Mouse (Mus musculus) neural tube, embryonic 14.5 days (tissue): ENCODE data around the gene Ckap5. TPM values are rescaled to one million over a fixed set of nuclear protein-coding genes. Genes with fewer than 3 reads are reported as not detected.

Experiments used
- ATAC-seq: fragments of 200-750 bp; cut with Nextera tagmentation; 2 replicates; pipeline ENCODE4 v1.8.0; 2017; ENCODE audit warnings: low read depth, mild to moderate bottlenecking, moderate TSS enrichment, moderate library complexity
- H3K27ac ChIP-seq: fragments of 300-500 bp; sonication (generic); 2 replicates; pipeline ENCODE4 v1.5.1; 2014; ENCODE audit warnings: low read depth, mild to moderate bottlenecking, control low read depth, low read length, moderate library complexity, mixed read lengths
- H3K27me3 ChIP-seq: fragments of 300-500 bp; sonication (generic); 2 replicates; pipeline ENCODE4 v1.6.1; 2014; ENCODE audit warnings: low read length; ENCODE audit not compliant: control insufficient read depth, insufficient read depth
- H3K36me3 ChIP-seq: fragments of 300-500 bp; sonication (generic); 2 replicates; pipeline ENCODE4 v1.6.1; 2014; ENCODE audit warnings: low read length, mixed read lengths; ENCODE audit not compliant: control insufficient read depth, insufficient read depth
- H3K4me1 ChIP-seq: fragments of 300-500 bp; sonication (generic); 2 replicates; pipeline ENCODE4 v1.6.1; 2014; ENCODE audit warnings: low read length; ENCODE audit not compliant: control insufficient read depth, insufficient read depth
- H3K4me2 ChIP-seq: fragments of 300-500 bp; sonication (generic); 2 replicates; pipeline ENCODE4 v1.6.1; 2014; ENCODE audit warnings: mild to moderate bottlenecking, low read depth, low read length, control low read depth
- H3K4me3 ChIP-seq: fragments of 300-500 bp; sonication (generic); 2 replicates; pipeline ENCODE4 v1.5.1; 2014; ENCODE audit warnings: low read depth, low read length, control low read depth, mixed read lengths
- H3K9ac ChIP-seq: fragments of 300-500 bp; sonication (generic); replicated peaks from 2 replicates; pipeline ENCODE4 v1.6.1; 2014; ENCODE audit warnings: low read depth, mild to moderate bottlenecking, control low read depth, low read length, mixed read lengths
- H3K9me3 ChIP-seq: fragments of 300-500 bp; sonication (generic); 2 replicates; pipeline ENCODE4 v1.6.1; 2016; ENCODE audit warnings: low read length; ENCODE audit not compliant: control insufficient read depth
- WGBS: fragments of 180-500 bp; shearing (Covaris S2); extraction: QIAGEN DNeasy Blood & Tissue Kit; methylation state at CpG from one replicate; pipeline ENCODE4 v1.1.7; 2014; 5-methylcytosine and 5-hydroxymethylcytosine counted together
- polyA plus RNA-seq: library from polyadenylated mRNA; unstranded; fragments of >200 nt; fragmentation: Nextera tagmentation; extraction: Ambion mirVana; gene quantifications from 2 replicates; pipeline ENCODE4 v1.2.1, GENCODE M21; 2014

The Ckap5 gene
- polyA plus RNA-seq, 1 experiment from 2014 or later: 123 TPM

DNA sequence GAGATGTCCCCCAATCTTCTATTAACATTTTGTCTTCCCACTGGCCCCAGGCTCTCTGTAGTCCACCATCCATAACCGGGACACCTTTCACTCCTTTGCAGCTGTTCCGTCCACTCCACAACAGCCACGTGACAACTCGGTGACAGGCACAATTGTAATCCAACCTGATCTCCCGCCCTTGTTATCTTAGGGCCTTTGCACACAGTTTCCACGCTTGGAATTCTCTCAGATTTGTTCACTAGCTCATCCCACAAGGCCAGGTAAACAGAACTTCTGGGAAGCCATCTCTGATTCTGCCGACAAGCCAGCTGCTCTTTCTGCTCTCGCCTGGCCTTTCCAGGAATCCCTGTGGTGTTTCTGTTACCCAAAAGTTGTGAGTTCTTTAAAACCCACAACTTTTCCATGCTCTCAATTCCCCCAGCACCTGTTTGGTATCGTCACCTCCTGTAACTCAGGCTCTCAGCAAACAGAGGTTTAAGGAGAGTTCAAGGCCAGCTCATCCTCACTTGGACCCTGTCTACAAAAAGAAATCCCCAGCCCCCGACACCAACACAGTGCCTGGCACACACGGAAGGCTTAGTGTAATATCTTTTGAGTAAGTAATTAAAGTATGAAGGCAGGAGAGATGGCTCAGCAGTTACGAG, 106.9 kb downstream of the Ckap5 start:
- Histone ChIP-seq H3K36me3 (no peaks in the 10 kb centered on the region), H3K4me3 (no peak overlapping the region), H3K9me3 (no peaks in the 10 kb centered on the region), H3K4me2 (no peak overlapping the region), H3K4me1 (no peaks in the 10 kb centered on the region), H3K9ac (no peak overlapping the region), H3K27me3 (no peaks in the 10 kb centered on the region), H3K27ac (no peak overlapping the region)
- no peak for ATAC-seq
- 88% methylated on average over 12 of the region's 12 CpGs for WGBS

DNA sequence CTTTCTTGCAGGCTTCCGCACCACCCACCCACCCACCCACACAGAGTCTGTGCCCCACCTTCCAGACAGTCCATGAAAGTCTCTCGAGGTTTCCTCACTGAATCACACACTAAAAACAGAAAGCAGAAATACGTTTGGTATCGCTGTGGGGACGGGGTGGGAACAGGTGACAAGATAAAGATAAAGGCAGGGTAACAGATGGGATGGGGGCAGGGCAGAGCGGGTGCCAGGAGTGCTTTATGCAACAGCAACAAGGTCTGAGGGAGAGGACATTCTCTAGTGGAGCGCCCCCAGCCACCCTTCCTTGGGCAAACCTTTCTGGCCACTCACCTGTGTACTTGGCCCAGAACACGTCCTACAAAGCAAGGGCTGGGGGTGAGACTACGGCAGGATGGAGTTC, 108.3 kb downstream of the Ckap5 start:
- Histone ChIP-seq H3K9ac (no peak overlapping the region), H3K4me3 (no peak overlapping the region), H3K36me3 (no peaks in the 10 kb centered on the region), H3K27ac (no peak overlapping the region), H3K4me1 (no peaks in the 10 kb centered on the region), H3K9me3 (no peaks in the 10 kb centered on the region), H3K27me3 (no peaks in the 10 kb centered on the region), H3K4me2 (no peak overlapping the region)
- WGBS: 84% methylated on average over 9 of the region's 9 CpGs
- no peak for ATAC-seq

DNA sequence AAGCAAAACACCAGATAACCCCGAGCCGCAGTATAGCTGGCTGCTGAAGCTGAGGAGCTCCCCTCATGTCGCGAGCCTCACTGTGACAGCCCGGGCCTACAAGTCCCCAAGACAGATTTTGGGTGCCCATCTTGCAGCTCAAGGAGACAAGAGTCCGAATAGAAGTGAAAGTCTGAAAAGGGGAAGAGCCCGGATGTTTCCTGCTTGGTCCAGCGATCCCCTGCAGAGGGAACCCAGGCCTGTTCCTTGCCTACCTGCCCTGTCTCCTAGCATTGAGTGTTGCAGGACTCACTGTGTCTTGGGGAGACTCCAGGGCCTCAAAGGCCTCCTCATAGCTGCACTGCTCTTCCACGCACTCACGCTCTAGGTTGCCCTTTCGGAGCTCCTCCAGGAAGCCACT, 108.9 kb downstream of the Ckap5 start:
- H3K36me3 ChIP-seq: no peaks in the 10 kb centered on the region
- H3K4me2 ChIP-seq: no peak overlapping the region
- no peak overlapping the region for H3K4me3 ChIP-seq
- no peaks in the 10 kb centered on the region for H3K4me1 ChIP-seq
- no peak overlapping the region for H3K27ac ChIP-seq
- no peak overlapping the region for H3K9ac ChIP-seq
- H3K9me3 ChIP-seq: no peaks in the 10 kb centered on the region
- WGBS: 91% methylated on average over 11 of the region's 11 CpGs
- no peak for ATAC-seq
- no peaks in the 10 kb centered on the region for H3K27me3 ChIP-seq

DNA sequence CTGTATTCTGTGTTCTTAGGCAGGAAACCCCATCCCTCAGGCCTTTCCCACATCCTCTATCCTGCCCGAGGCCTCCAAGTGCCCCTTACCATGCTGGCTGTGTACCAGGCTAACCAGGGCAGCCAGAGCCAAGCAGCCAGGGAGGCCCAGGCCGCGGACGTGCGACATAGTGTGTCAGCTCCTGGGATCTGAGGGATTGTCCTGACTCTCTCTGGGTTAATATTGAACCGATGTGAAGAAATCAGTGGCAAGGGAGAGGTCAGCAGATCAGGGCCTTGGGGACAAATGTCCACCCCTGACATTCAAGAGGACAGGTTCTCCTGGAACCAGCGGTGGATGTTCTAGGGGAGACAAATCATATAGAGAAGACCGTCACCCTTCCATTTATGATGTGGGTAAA, 109.7 kb downstream of the Ckap5 start, which contains the start of gene F2:
F2 (minus strand) TSS at position 186 of the 400 bp plus-strand sequence.
- Histone ChIP-seq H3K4me1 (no peaks in the 10 kb centered on the region), H3K9me3 (no peaks in the 10 kb centered on the region), H3K9ac (no peak within 1 kb of the TSS), H3K36me3 (no peaks in the 10 kb centered on the region), H3K27ac (no peak within 1 kb of the TSS), H3K27me3 (no peaks in the 10 kb centered on the region), H3K4me3 (no peak within 1 kb of the TSS), H3K4me2 (no peak within 1 kb of the TSS)
- no peak for ATAC-seq
- WGBS: 91% methylated on average over 8 of the region's 8 CpGs

DNA sequence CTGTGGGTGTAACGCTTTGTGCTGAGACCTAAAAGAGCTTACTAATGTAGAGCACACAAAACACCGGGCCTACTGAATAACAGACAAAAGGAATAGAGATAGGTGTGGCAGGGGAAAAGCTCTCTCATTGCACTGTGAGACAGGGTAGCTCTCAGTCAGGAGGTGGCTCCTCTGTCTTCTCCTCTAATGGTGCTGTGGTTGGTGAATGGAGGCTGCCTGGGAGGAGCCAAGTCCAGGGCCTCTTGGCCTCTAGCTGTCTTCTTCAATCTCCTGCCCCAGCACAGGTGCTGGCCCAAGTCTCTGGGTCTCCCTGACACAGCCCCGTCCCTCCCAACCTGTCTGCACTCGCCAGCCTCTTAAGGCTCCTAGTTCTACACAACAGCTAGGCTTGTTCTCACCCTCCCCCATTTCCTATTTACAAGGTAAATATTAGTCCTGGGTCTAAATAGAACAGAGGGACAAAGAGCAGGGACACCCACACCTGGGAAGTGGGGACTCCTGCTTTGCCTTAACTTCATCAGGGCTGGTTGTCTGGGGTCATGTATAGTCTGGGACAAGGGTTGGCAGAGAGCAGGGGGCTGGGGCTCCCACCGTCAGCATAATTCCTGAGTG, 110.3 kb downstream of the Ckap5 start:
- Histone ChIP-seq H3K4me2 (no peak overlapping the region), H3K36me3 (no peaks in the 10 kb centered on the region), H3K27me3 (no peaks in the 10 kb centered on the region), H3K9me3 (no peaks in the 10 kb centered on the region), H3K4me1 (no peaks in the 10 kb centered on the region), H3K4me3 (no peak overlapping the region), H3K9ac (no peak overlapping the region), H3K27ac (no peak overlapping the region)
- no peak for ATAC-seq
- 81% methylated on average over 5 of the region's 5 CpGs for WGBS

DNA sequence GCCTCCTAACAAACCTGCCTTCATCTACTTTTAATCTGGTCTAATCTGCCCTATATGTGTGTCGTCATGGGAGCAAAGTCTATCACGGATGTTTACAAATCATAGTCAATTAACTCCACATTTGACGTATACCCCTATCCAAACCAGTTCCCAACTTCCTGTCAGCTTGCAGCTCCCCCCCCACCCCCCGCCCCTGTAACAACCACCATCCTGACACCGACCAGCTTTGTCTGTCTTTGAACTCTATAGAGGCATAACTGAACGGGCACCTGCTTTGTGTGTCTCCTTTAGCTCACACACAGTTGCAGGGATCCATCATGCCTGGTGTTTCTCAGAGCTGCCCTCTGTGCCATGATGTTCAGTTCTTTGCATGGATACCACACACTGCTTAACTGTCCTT, 112.4 kb downstream of the Ckap5 start:
- no peaks in the 10 kb centered on the region for H3K27me3 ChIP-seq
- no peak overlapping the region for H3K4me3 ChIP-seq
- no peaks in the 10 kb centered on the region for H3K9me3 ChIP-seq
- peaks cover 8% of the 10 kb centered on the region for H3K36me3 ChIP-seq
- no peaks in the 10 kb centered on the region for H3K4me1 ChIP-seq
- H3K9ac ChIP-seq: no peak overlapping the region
- H3K4me2 ChIP-seq: no peak overlapping the region
- no peak overlapping the region for H3K27ac ChIP-seq
- ATAC-seq: no peak
- 85% methylated on average over 6 of the region's 6 CpGs for WGBS

DNA sequence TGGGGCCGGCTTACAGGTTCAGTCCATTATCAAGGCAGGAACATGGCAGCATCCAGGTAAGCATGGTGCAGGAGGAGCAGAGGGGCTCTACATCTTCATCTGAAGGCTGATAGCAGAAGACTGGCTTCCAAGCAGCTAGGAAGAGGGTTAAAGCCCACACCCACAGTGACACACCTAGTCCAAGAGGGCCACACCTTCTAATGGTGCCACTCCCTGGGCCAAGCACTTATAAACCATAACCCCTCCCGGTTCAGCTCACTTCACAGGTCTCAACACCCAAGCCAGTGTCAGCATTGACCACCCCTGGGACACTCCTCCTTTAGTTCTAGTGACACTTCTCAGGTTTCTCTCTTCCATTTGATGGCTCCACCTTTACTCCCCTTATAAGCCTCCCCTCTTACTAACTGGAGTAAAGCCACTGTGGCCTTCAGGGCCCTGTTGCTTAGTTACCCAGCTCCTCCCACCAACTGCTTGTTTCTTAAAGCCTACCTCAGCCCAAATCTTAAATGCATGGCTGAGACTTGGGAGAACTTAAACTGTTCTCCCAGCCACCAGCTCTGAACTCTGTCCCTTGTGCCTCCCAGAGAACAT, 116.4 kb downstream of the Ckap5 start:
- H3K4me2 ChIP-seq: no peak overlapping the region
- H3K4me1 ChIP-seq: no peaks in the 10 kb centered on the region
- H3K36me3 ChIP-seq: peaks cover 47% of the 10 kb centered on the region
- no peak for ATAC-seq
- 86% methylated on average over 2 of the region's 2 CpGs for WGBS
- no peak overlapping the region for H3K27ac ChIP-seq
- H3K4me3 ChIP-seq: no peak overlapping the region
- no peaks in the 10 kb centered on the region for H3K9me3 ChIP-seq
- no peak overlapping the region for H3K9ac ChIP-seq
- H3K27me3 ChIP-seq: no peaks in the 10 kb centered on the region

DNA sequence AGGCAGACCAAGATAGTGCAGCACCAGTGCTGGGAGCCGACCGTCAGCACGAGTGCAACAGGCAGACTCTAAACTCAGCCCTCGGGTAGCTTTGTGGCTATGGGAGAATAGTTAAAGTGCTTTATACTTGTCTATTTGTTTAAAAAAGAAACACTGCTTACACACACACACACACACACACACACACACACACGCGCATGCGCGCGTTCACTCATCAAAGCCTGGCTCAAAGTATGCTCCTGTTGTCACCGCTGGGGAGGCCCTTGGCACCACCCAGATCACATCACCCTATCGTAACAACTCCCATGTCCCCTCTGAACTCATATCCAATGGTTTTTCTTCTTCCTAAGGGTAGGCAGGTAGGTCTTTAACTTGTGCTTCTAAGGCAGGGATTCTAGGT, 117.5 kb downstream of the Ckap5 start:
- Histone ChIP-seq H3K36me3 (peaks cover 47% of the 10 kb centered on the region), H3K9ac (no peak overlapping the region)

DNA sequence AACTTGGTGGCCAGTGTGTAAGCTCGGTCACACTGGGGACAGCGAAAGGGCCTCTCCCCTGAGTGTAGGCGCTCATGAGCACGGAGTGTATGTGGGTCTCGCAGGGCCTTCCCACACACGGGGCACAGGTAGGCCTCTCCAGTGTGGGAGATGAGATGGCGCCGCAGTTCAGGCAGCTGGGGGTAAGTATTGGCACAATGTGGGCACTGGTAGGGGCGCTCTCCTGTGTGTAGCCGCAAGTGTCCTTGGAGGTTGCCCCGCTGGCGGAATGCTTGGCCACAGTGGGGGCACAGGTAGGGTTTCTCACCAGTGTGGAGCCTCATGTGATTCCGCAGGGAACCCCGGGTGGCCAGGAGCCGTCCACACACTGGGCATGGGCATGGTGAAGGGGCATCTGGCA, 118.8 kb downstream of the Ckap5 start:
- Histone ChIP-seq H3K36me3 (peaks cover 47% of the 10 kb centered on the region), H3K9ac (no peak overlapping the region), H3K27me3 (no peaks in the 10 kb centered on the region), H3K9me3 (no peaks in the 10 kb centered on the region), H3K4me3 (no peak overlapping the region), H3K27ac (no peak overlapping the region), H3K4me1 (peaks cover 7% of the 10 kb centered on the region), H3K4me2 (no peak overlapping the region)
- WGBS: 96% methylated on average over 15 of the region's 15 CpGs
- no peak for ATAC-seq

More for the DNA sequence above, 117.5 kb downstream of the Ckap5 start:
- no peak overlapping the region for H3K4me3 ChIP-seq
- peaks cover 6% of the 10 kb centered on the region for H3K4me1 ChIP-seq
- no peak for ATAC-seq
- no peak overlapping the region for H3K4me2 ChIP-seq
- WGBS: 97% methylated on average over 11 of the region's 11 CpGs
- no peaks in the 10 kb centered on the region for H3K27me3 ChIP-seq
- H3K9me3 ChIP-seq: no peaks in the 10 kb centered on the region
- no peak overlapping the region for H3K27ac ChIP-seq
